9 mouse cellular contexts compared by ENCODE assay signal in genomic region chr19:28530846-28531245, GRCm38 (mm10).
DNase-seq lines count a peak whose midpoint lies in the region; ATAC-seq and TF ChIP-seq lines count a peak whose summit lies in the region.
"Had no signal": no experiment of that assay in that cellular context is flagged by ENCODE, and none has a peak within 500 bp of the region (broad histone marks: within the 10 kb centered on the region; RNA-seq: fewer than 3 reads in every experiment).

No protein-coding gene starts in this region.

- ATAC-seq in kidney, postnatal 0 days (replicated peaks; ENCODE audit: low FRiP score, low read depth): no peak; the same call in 1 of the 2 replicates
- ATAC-seq in megakaryocyte-erythroid progenitor cell, adult 5-6 weeks (replicated peaks; ENCODE audit: low FRiP score, low TSS enrichment, poor library complexity, severe bottlenecking): peak; percentile 71; the same call in 1 of the 2 replicates

- H3K9ac ChIP-seq in kidney, postnatal 0 days (ENCODE audit: low read depth, low read length): no peak overlapping the region
- H3K9ac ChIP-seq: neural tube, embryonic 13.5 days had no signal

- DNase-seq in kidney, postnatal 0 days (ENCODE audit: low spot score): no peak
- DNase-seq in kidney, postnatal 25 days: no peak
- peak; percentile 43 to 48 for DNase-seq in adrenal gland, adult 18-20 months (ENCODE audit: low spot score in 2 of 2)
- DNase-seq in gastrocnemius, postnatal 14 days: peak; percentile 28
- peak; percentile 21 for DNase-seq in yolk sac, embryonic 10.5 days (ENCODE audit: low spot score)
- no peak for DNase-seq in kidney, adult 9 months

- H3K4me2 ChIP-seq in kidney, postnatal 0 days (ENCODE audit: low read length): no peak overlapping the region
- H3K4me2 ChIP-seq: neural tube, embryonic 13.5 days had no signal

- H3K9me3 ChIP-seq in kidney, postnatal 0 days (replicated peaks; ENCODE audit: low read length): no peaks in the 10 kb centered on the region
- H3K9me3 ChIP-seq in E14TG2a.4 (ENCODE audit: low read length): peaks cover 3% of the 10 kb centered on the region; the same call in 1 of the 2 replicates
- H3K9me3 ChIP-seq: neural tube, embryonic 13.5 days had no signal

- H3K4me3 ChIP-seq in kidney, postnatal 0 days (replicated peaks; ENCODE audit: low read depth, low read length): no peak overlapping the region
- peak overlapping the region; percentile 23; the same call in 1 of the 2 replicates for H3K4me3 ChIP-seq in E14TG2a.4 (replicated peaks; ENCODE audit: low read length)
- H3K4me3 ChIP-seq: neural tube, embryonic 13.5 days had no signal

- no peaks in the 10 kb centered on the region for H3K36me3 ChIP-seq in kidney, postnatal 0 days (ENCODE audit: insufficient read depth, low read length)
- H3K36me3 ChIP-seq in E14TG2a.4 (ENCODE audit: insufficient read depth, low read length): no peaks in the 10 kb centered on the region
- H3K36me3 ChIP-seq: neural tube, embryonic 13.5 days had no signal

- WGBS in kidney, postnatal 0 days: 71% methylated on average over 10 of the region's 10 CpGs

- no peaks in the 10 kb centered on the region for H3K4me1 ChIP-seq in kidney, postnatal 0 days (replicated peaks; ENCODE audit: insufficient read depth, low read length)
- H3K4me1 ChIP-seq in E14TG2a.4 (replicated peaks; ENCODE audit: low read depth, low read length): peaks cover 4% of the 10 kb centered on the region; the same call in 1 of the 2 replicates
- H3K4me1 ChIP-seq: neural tube, embryonic 13.5 days had no signal

- H3K27me3 ChIP-seq in kidney, postnatal 0 days (ENCODE audit: insufficient read depth, low read length): no peaks in the 10 kb centered on the region
- no peaks in the 10 kb centered on the region for H3K27me3 ChIP-seq in E14TG2a.4 (ENCODE audit: insufficient read depth, low read length)
- H3K27me3 ChIP-seq: neural tube, embryonic 13.5 days had no signal

- intact Hi-C loops in gastrocnemius, postnatal 14 days (cut with DNase I; ENCODE audit: low total_unique reads): no loop called here

- peak; percentile 74 for TF ChIP-seq CTCF in kidney, postnatal 0 days (IDR thresholded peaks at IDR 0.05; ENCODE audit: low read depth)
- peak; percentile 70 for TF ChIP-seq CTCF in E14TG2a.4 (conservative IDR thresholded peaks at IDR 0.05; ENCODE audit: low read length)

- H3K27ac ChIP-seq in kidney, postnatal 0 days: no peak overlapping the region
- H3K27ac ChIP-seq: neural tube, embryonic 13.5 days had no signal

Comparison
In these comparisons a context has a peak if more than half of its experiments do, and no peak if none do; other contexts are left out.
1. DNase-seq: peak in adrenal gland, adult 18-20 months (2 of 2), gastrocnemius, postnatal 14 days (single experiment) and yolk sac, embryonic 10.5 days (single experiment); none in kidney, postnatal 0 days (single experiment), kidney, postnatal 25 days (0 of 2) and kidney, adult 9 months (single experiment).